Mouse (Mus musculus) layer of hippocampus, postnatal 36 days (tissue): ENCODE data around the gene Smpd4. TPM values are rescaled to one million over a fixed set of nuclear protein-coding genes. Genes with fewer than 3 reads are reported as not detected.
A peak's percentile ranks its signal among the peaks of the same experiment; 100 is the strongest.

Experiments used
- DNase-seq, 2 experiments: peaks; one replicate each; pipeline ENCODE4 v3.0.0; 2022
- total RNA-seq, 2 experiments: library from RNA; stranded (reverse); gene quantifications; 2 replicates each; pipeline ENCODE4 v1.2.3; 2021

Smpd4 gene
- total RNA-seq, 2 experiments from 2014 or later, result 48.9 to 60.5 TPM

GRCm38 (mm10) chr16:17638036-17638628, 19.0 kb downstream of the Smpd4 start:
- no peak for DNase-seq

DNA sequence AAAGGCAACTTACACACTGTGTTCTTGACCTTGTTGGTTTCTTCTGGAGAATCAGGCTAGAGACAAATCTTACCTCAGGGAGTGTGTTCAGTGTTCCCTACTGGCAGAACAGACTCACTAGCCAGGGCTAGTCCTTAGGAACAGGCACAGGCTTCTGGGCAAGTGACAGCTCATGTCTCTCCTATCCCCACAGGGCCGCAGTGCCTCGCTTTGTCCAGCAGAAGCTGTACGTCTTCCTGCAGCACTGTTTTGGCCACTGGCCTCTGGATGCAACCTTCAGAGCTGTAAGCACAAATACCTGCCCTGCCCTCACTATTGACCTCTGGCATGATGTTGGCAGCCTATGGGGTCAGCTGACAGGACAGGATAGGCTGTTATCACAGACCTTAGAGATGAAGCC, 19.9 kb downstream of the Smpd4 start:
- DNase-seq, result no peak

DNA sequence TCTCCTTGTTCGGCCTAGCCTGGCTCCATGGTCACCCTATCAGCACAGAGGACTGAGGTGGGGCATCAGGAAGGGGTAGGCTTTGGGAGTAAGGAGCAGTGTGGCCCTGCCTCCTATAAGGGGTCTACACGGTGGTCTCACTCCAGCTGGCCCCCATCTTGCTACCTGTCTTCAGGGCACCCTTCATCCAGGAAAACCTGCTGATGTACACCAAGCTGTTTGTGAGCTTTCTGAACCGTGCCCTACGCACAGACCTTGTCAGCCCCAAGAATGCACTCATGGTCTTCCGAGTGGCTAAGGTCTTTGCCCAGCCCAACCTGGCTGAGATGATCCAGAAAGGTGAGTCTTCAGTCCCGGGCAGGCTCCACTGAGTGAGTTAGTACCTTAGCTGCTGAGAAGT, 20.8 kb downstream of the Smpd4 start:
- DNase-seq, result no peak

DNA sequence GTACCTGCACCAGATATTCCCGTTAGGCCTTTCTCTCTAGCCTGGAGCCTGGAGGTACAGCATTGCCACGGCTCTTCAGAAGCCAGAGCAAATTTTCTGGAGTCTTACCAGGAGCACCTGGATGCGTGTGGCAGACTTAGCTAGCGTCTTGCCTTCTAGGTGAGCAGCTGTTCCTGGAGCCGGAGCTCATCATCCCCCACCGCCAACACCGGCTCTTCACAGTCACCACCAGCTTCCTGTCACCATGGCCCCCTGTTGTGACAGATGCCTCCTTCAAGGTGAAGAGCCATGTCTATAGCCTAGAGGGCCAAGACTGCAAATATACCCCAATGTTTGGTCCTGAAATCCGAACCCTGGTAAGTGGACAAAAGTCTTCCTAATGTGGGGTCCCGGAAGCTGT, 21.6 kb downstream of the Smpd4 start:
- no peak for DNase-seq

GRCm38 (mm10) chr16:17641301-17641700, 22.1 kb downstream of the Smpd4 start:
- DNase-seq, result no peak

GRCm38 (mm10) chr16:17642311-17642710, 23.2 kb downstream of the Smpd4 start:
- DNase-seq, result peak; percentile 54 to 65

GRCm38 (mm10) chr16:17643437-17643990, 24.4 kb downstream of the Smpd4 start:
- DNase-seq, result no peak

DNA sequence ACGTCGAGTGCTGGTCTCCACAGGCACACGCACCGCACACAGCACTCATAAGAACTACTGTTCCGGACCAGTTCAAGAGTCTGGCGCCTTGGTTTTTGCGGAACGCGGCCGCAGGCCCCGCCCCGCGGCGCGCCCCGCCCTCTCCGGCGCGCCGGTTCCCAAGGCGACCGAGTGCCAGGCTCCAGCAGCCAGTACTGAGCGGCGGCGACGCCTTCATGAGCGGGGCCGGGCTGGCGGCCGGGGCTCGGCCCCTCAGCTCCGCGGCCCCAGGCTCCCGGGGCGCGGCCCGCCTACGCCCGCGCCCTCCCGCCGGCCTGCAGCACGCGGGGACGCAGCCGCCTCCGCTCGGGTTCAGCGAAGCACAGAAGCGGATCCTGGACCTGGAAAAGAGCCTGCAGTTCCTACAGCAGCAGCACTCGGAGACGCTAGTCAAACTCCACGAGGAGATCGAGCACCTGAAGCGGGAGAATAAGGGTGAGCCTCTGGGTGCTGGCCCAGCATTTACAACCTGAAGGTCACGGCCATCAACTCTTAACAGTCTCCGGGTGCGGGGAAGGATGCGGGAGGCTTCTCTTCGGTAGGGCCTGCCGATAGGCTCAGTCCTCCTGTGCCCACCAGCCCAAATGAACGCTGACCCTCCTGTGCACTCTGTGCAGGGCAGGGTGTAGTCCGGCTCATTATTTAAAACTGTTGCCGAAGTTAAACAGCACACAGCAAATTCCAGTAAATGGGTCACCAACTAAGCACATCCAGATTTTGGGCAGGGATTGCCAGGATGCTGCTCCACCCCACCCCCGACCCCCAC, 27.4 kb downstream of the Smpd4 start, which contains the start of gene Ccdc74a:
Gene Ccdc74a, plus strand, starts transcription at position 161 of the 805 bp plus-strand sequence.
- DNase-seq, result peak; percentile 82 to 84

- no peak for DNase-seq
Observed at GRCm38 (mm10) chr16:17647156-17647555, 28.0 kb downstream of the Smpd4 start.

- no peak for DNase-seq
Observed at GRCm38 (mm10) chr16:17647566-17648340, 28.6 kb downstream of the Smpd4 start.

DNA sequence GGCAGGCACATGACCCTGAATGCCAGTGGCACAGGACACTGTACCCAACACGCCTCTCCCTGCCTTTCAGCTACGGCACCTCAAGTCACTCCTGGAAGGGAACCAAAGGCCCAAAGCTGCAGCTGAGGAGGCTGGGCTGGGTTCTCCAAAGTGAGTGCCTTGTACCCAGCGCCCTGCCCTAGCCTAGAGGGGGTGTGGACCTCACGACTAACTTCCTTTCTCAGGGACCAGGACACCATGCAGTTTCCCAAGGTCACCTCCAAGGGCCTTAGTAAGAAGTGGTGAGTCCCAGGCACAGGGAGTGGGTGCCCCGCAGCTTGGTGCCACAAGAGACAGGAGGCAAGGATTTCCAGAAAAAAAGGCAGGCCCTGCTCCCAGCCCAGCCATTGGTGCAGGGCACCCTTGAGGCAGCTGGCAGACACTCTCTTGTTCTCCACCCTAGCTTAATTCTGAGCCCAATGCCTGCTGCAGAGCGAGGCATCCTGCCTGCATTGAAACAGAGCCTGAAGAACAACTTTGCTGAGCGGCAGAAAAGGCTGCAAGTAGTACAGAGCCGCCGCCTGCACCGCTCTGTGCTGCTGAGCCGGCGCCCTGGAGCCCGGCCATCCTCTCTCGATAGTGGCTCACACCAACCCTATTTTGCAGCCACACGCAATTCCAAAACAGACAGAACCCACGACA, 30.9 kb downstream of the Smpd4 start:
- DNase-seq, result peak in 1 of 2 experiments; percentile 37

DNA sequence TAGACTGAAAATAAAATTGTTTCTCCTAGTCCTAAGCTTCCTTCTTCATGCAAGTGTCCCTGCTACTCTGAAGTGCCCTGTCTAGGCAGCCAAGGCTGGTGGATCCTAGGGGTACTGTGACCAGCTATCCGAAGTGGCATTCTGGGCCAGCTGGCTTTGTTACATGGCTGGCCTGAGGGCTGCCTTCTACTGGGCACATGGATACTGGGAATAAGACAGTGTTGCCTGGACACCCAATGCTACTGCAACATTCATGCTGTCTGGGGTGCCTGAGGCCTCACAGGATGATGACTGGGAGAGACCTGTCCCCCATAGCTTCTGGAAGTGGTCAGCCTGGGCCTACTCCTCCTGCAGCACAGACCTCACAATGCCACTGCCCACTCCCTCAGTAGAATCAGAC, 31.6 kb downstream of the Smpd4 start:
- no peak for DNase-seq

- no peak for DNase-seq
Observed at GRCm38 (mm10) chr16:17652607-17653006, 33.5 kb downstream of the Smpd4 start.

DNA sequence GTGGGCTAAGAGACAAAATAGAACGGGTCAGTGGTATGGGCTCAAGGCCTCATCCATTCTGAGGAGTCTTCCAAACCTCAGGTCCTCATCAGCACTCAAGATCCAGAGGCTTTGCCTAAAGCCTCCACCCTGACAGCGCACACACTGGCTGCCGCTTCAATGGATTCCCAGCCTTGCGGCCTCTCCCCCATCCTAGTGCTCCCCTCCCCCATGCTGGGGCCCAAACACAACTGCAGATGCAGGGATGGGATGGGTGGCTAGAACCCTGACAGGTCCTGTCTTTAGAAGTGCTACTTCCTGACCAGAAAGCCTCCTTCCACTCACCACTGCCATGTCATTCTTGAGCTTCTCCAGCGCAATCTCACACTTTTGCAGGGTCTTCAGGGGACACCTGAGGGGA, 34.4 kb downstream of the Smpd4 start:
- DNase-seq, result no peak

DNA sequence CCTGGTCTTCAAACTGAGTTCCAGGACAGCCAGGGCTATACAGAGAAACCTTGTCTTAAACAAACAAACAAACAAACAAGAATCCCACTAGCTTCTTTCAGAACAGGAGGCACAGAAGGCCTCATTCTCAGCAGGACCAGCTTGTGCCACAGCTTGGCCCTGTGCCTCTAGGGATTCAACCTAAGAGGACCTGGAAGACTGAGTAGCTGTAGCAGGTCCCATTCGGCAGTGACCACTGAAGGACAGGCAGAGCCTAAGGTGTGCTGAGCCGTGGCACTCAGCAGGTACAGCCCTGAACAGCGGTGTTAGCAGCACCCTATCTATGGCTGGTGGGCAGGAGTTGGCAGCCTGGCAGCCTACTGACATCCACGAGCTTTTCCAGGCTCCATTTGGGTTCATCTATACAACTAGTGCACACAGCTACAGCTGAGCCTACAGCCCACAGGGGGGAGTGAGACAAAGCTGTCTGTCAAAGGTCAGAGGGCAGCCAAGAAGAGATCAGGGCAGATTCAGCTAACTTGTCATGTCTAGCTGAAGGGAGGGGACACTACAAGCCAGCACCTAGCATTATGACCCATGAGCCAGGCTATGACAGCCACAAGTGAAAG, 35.1 kb downstream of the Smpd4 start:
- DNase-seq, result no peak

- DNase-seq, result no peak
Observed at GRCm38 (mm10) chr16:17656212-17656871, 37.2 kb downstream of the Smpd4 start.

- no peak for DNase-seq
Observed at GRCm38 (mm10) chr16:17665568-17665967, 46.4 kb downstream of the Smpd4 start.

DNA sequence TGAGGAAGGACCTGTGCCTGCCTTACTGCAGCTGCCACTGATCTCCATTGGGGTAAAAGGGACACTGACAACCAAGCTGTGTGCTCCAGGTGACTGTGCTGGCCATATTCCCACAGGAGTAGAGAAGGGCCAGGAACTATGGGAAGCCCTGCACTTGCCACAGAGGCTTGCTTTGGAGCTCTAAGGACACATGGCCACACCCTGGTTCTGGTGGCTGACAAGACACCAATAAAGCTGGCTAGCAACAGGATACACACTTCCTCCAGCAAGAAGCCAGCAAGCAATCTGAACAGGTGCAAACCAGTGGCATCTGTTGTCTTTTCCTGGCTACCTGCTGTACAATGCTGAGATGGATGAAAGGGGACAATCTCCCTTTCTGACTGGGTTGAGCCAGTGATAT, 50.7 kb downstream of the Smpd4 start:
- DNase-seq, result no peak
